8 mouse cellular contexts compared by ENCODE assay signal in the genomic region with DNA sequence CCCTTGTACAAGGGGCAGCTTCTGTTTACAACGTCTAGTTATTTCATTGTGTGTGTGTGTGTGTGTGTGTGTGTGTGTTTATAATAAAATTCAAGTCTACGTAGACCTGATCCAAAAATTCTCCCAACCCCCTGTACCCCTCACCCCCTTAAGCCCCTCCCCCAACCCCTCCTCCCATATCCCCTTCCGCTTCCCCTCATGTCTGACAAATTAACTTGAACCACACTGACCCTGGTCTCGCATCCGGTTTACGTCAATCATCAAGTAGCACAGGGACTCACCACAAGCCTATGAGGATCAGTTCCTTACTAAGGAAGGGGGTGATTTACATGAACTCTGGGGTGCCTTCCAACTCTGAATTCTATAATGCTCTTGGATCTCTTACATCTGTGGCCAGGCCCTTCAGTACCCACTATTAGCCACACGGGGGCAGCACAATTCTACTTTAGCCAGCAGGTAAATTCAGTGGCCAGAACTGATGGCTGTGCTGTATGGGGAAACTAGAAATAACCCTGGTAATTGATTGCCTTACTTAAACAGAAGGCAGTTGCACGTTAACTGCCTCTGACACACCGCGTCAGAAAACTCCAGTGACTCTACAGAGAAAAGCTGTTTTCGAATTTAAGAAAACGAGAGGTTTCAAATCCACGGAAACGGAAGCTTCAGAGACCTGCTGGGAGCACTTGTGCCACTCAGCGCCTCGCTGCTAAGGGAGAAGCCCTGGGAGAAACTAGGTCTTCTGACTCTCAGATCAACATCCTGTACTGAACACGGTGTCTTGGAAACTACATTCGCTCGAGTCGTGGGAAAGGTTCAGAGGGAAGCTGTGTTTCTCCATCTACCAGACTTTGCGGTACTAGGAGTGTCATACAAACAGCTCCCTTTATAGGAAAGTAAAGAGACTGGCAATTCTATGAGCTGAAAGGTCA.
DNase-seq lines count a peak whose midpoint lies in the region; ATAC-seq and TF ChIP-seq lines count a peak whose summit lies in the region.

No protein-coding gene starts in this region.

- peak; percentile 83 for ATAC-seq in frontal cortex, adult (ENCODE audit: low TSS enrichment)
- ATAC-seq in hindbrain, embryonic 11.5 days (ENCODE audit: low FRiP score) = peak; percentile 85
- peak; percentile 86 for ATAC-seq in lung, embryonic 15.5 days (ENCODE audit: borderline replicate concordance, extremely low read depth, low FRiP score, low TSS enrichment)

- H3K9ac ChIP-seq in hindbrain, embryonic 11.5 days (ENCODE audit: low read depth, low read length) = no peak overlapping the region
- no peak overlapping the region for H3K9ac ChIP-seq in lung, embryonic 15.5 days

- TF ChIP-seq CTCF in cerebellum, adult 2 months (IDR thresholded peaks at IDR 0.05; ENCODE audit: borderline replicate concordance, insufficient read depth, low read depth, low read length) = peak; percentile 79

- no peaks in the 10 kb centered on the region for H3K27me3 ChIP-seq in cerebellum, adult 2 months (ENCODE audit: control insufficient read depth, insufficient read depth, low read length)
- H3K27me3 ChIP-seq in hindbrain, embryonic 11.5 days (ENCODE audit: control insufficient read depth, insufficient read depth, low read length) = no peaks in the 10 kb centered on the region
- no peaks in the 10 kb centered on the region for H3K27me3 ChIP-seq in lung, embryonic 15.5 days

- peak overlapping the region; percentile 46 for H3K4me3 ChIP-seq in cerebellum, adult 2 months (replicated peaks; ENCODE audit: insufficient read depth, low read depth, low read length)
- peak overlapping the region; percentile 8; the same call in 1 of the 2 replicates for H3K4me3 ChIP-seq in hindbrain, embryonic 11.5 days (ENCODE audit: low read depth, low read length)
- peak overlapping the region; percentile 24 for H3K4me3 ChIP-seq in lung, embryonic 15.5 days

- H3K9me3 ChIP-seq in hindbrain, embryonic 11.5 days (ENCODE audit: control insufficient read depth, low read length) = no peaks in the 10 kb centered on the region
- no peaks in the 10 kb centered on the region for H3K9me3 ChIP-seq in lung, embryonic 15.5 days

- no peaks in the 10 kb centered on the region for H3K36me3 ChIP-seq in hindbrain, embryonic 11.5 days (ENCODE audit: control insufficient read depth, insufficient read depth, low read length)
- no peaks in the 10 kb centered on the region for H3K36me3 ChIP-seq in lung, embryonic 15.5 days

- H3K4me1 ChIP-seq in cerebellum, adult 2 months (ENCODE audit: control insufficient read depth, insufficient read depth, low read length) = peaks cover 10% of the 10 kb centered on the region; the same call in 1 of the 2 replicates
- no peaks in the 10 kb centered on the region for H3K4me1 ChIP-seq in hindbrain, embryonic 11.5 days (replicated peaks; ENCODE audit: control insufficient read depth, insufficient read depth, low read length)
- no peaks in the 10 kb centered on the region; the same call in 1 of the 2 replicates for H3K4me1 ChIP-seq in lung, embryonic 15.5 days

- 32% methylated on average over 21 of the region's 21 CpGs for WGBS in cerebellum, adult 2 months
- 34% methylated on average over 21 of the region's 21 CpGs for WGBS in hindbrain, embryonic 11.5 days
- WGBS in lung, embryonic 15.5 days = 24% methylated on average over 21 of the region's 21 CpGs

- TF ChIP-seq POLR2A in cerebellum, adult 2 months (IDR thresholded peaks at IDR 0.05; ENCODE audit: borderline replicate concordance, insufficient read depth, low read length) = no peak

- DNase-seq in MN1 (ENCODE audit: low spot score) = peak; percentile 26
- DNase-seq in cerebellum, adult 2 months = peak; percentile 79 to 88
- peak; percentile 87 for DNase-seq in hindbrain, embryonic 11.5 days (ENCODE audit: low spot score)
- DNase-seq in layer of hippocampus, adult 9-11 months = peak; percentile 73
- DNase-seq in ovary, postnatal 10 days (ENCODE audit: low spot score) = peak; percentile 35
- peak; percentile 11 to 24 for DNase-seq in thymus, postnatal 36 days

- peak overlapping the region; percentile 18; the same call in 1 of the 2 replicates for H3K4me2 ChIP-seq in hindbrain, embryonic 11.5 days (replicated peaks; ENCODE audit: low read depth, low read length)
- H3K4me2 ChIP-seq in lung, embryonic 15.5 days = peak overlapping the region; percentile 53

- H3K27ac ChIP-seq in cerebellum, adult 2 months (ENCODE audit: insufficient read depth, low read length) = no peak overlapping the region
- H3K27ac ChIP-seq in hindbrain, embryonic 11.5 days (ENCODE audit: low read depth, low read length) = no peak overlapping the region
- no peak overlapping the region for H3K27ac ChIP-seq in lung, embryonic 15.5 days

Comparison
In these comparisons a context has a peak if more than half of its experiments do, and no peak if none do; other contexts are left out.
1. DNase-seq: peak in every context shown above with its lines; median percentile 87 in hindbrain, embryonic 11.5 days; 84 in cerebellum, adult 2 months; 73 in layer of hippocampus, adult 9-11 months; 35 in ovary, postnatal 10 days; 26 in MN1; 18 in thymus, postnatal 36 days.